Mouse (Mus musculus) intestine, postnatal 0 days (tissue): Measurements from ENCODE around the gene Plxna2. TPM values are rescaled to one million over a fixed set of nuclear protein-coding genes. Genes with fewer than 3 reads are reported as not detected.
A peak's percentile ranks its signal among the peaks of the same experiment; 100 is the strongest.

ENCODE experiments used
- ATAC-seq: fragments of 200-750 bp; cut with Nextera tagmentation; 2 replicates; pipeline ENCODE4 v1.8.0; 2017; ENCODE audit warnings: mild to moderate bottlenecking, moderate TSS enrichment, moderate library complexity
- H3K27ac ChIP-seq: fragments of 300-500 bp; sonication (generic); 2 replicates; pipeline ENCODE4 v1.5.1; 2014; ENCODE audit warnings: mild to moderate bottlenecking, low read depth, low read length, moderate library complexity
- H3K27me3 ChIP-seq: fragments of 300-500 bp; sonication (generic); replicated peaks from 2 replicates; pipeline ENCODE4 v1.6.1; 2014; ENCODE audit warnings: low read length, mixed read lengths; ENCODE audit not compliant: control insufficient read depth, insufficient read depth
- H3K36me3 ChIP-seq: fragments of 300-500 bp; sonication (generic); 2 replicates; pipeline ENCODE4 v1.6.1; 2014; ENCODE audit warnings: mild to moderate bottlenecking, moderate library complexity; ENCODE audit not compliant: control insufficient read depth, insufficient read depth
- H3K4me1 ChIP-seq: fragments of 300-500 bp; sonication (generic); replicated peaks from 2 replicates; pipeline ENCODE4 v1.6.1; 2014; ENCODE audit warnings: antibody characterized with exemption, low read length, mixed read lengths; ENCODE audit not compliant: control insufficient read depth, insufficient read depth
- H3K4me2 ChIP-seq: fragments of 300-500 bp; sonication (generic); replicated peaks from 2 replicates; pipeline ENCODE4 v1.6.1; 2014; ENCODE audit warnings: low read depth, mild to moderate bottlenecking, moderate library complexity
- H3K4me3 ChIP-seq: fragments of 300-500 bp; sonication (generic); 2 replicates; pipeline ENCODE4 v1.5.1; 2014; ENCODE audit warnings: low read depth, low read length
- H3K9ac ChIP-seq: fragments of 300-500 bp; sonication (generic); 2 replicates; pipeline ENCODE4 v1.6.1; 2014; ENCODE audit warnings: mild to moderate bottlenecking, low read depth, low read length
- H3K9me3 ChIP-seq: fragments of 300-500 bp; sonication (generic); 2 replicates; pipeline ENCODE4 v1.6.1; 2016; ENCODE audit warnings: mixed run types; ENCODE audit not compliant: control insufficient read depth
- CTCF ChIP-seq: sonication (generic); IDR thresholded peaks from 2 replicates; pipeline ENCODE4 v1.5.1; 2016; ENCODE audit warnings: low read depth, mild to moderate bottlenecking, control low read depth, antibody characterized with exemption, moderate library complexity
- WGBS: fragments of 180-500 bp; shearing (Covaris S2); extraction: QIAGEN DNeasy Blood & Tissue Kit; methylation state at CpG from one replicate; pipeline ENCODE4 v1.1.7; 2014; 5-methylcytosine and 5-hydroxymethylcytosine counted together
- polyA plus RNA-seq: library from polyadenylated mRNA; unstranded; fragments of >200 nt; fragmentation: Nextera tagmentation; extraction: Ambion mirVana; gene quantifications from 2 replicates; pipeline ENCODE4 v1.2.1, GENCODE M21; 2015

The Plxna2 gene
- polyA plus RNA-seq, 1 experiment from 2014 or later, result 4.1 TPM

- H3K4me3 ChIP-seq, result peak overlapping the region; percentile 86
- ATAC-seq, result peak; percentile 50
- H3K36me3 ChIP-seq, result no peaks in the 10 kb centered on the region
- H3K4me2 ChIP-seq, result peak overlapping the region; percentile 98
- H3K27me3 ChIP-seq, result no peaks in the 10 kb centered on the region
- WGBS, result 1% methylated on average over 56 of the region's 56 CpGs
- peaks cover 5% of the 10 kb centered on the region; the same call in 1 of the 2 replicates for H3K4me1 ChIP-seq
- H3K9ac ChIP-seq, result peak overlapping the region; percentile 82
- no peaks in the 10 kb centered on the region for H3K9me3 ChIP-seq
- peak overlapping the region; percentile 90 for H3K27ac ChIP-seq
- TF ChIP-seq CTCF, result no peak
Measured at GRCm38 (mm10) chr1:194620245-194620991, 2.4 kb downstream of the Plxna2 start.

GRCm38 (mm10) chr1:194622174-194622573, 4.2 kb downstream of the Plxna2 start:
- Histone ChIP-seq H3K4me2 (peak overlapping the region; percentile 98), H3K36me3 (no peaks in the 10 kb centered on the region), H3K4me1 (peaks cover 5% of the 10 kb centered on the region; the same call in 1 of the 2 replicates), H3K4me3 (0 out of 2 replicates have a peak overlapping the region, but pooled peaks have one; percentile 3), H3K27me3 (no peaks in the 10 kb centered on the region), H3K27ac (no peak overlapping the region), H3K9me3 (no peaks in the 10 kb centered on the region), H3K9ac (no peak overlapping the region)
- ATAC-seq, result no peak
- WGBS, result 75% methylated on average over 3 of the region's 3 CpGs
- TF ChIP-seq CTCF, result no peak

- Histone ChIP-seq H3K36me3 (no peaks in the 10 kb centered on the region), H3K27ac (no peak overlapping the region), H3K4me2 (peak overlapping the region; percentile 98), H3K4me1 (peaks cover 5% of the 10 kb centered on the region; the same call in 1 of the 2 replicates), H3K9me3 (no peaks in the 10 kb centered on the region), H3K4me3 (no peak overlapping the region), H3K27me3 (no peaks in the 10 kb centered on the region), H3K9ac (no peak overlapping the region)
- TF ChIP-seq CTCF, result no peak
- WGBS, result 41% methylated on average over 2 of the region's 2 CpGs
- ATAC-seq, result no peak
Measured at GRCm38 (mm10) chr1:194622677-194623076, 4.7 kb downstream of the Plxna2 start.

- no peak for TF ChIP-seq CTCF
- Histone ChIP-seq H3K27ac (no peak overlapping the region), H3K36me3 (no peaks in the 10 kb centered on the region), H3K4me1 (peaks cover 5% of the 10 kb centered on the region; the same call in 1 of the 2 replicates), H3K27me3 (no peaks in the 10 kb centered on the region), H3K9me3 (no peaks in the 10 kb centered on the region), H3K9ac (no peak overlapping the region), H3K4me2 (peak overlapping the region; percentile 45), H3K4me3 (0 out of 2 replicates have a peak overlapping the region, but pooled peaks have one; percentile 1)
- ATAC-seq, result no peak
- 36% methylated on average over 3 of the region's 3 CpGs for WGBS
Measured at GRCm38 (mm10) chr1:194623641-194624040, 5.6 kb downstream of the Plxna2 start.

GRCm38 (mm10) chr1:194624411-194624810, 6.4 kb downstream of the Plxna2 start:
- Histone ChIP-seq H3K9ac (no peak overlapping the region), H3K36me3 (no peaks in the 10 kb centered on the region), H3K9me3 (no peaks in the 10 kb centered on the region), H3K4me1 (peaks cover 5% of the 10 kb centered on the region; the same call in 1 of the 2 replicates), H3K4me2 (peak overlapping the region; percentile 45), H3K27me3 (no peaks in the 10 kb centered on the region), H3K27ac (no peak overlapping the region), H3K4me3 (no peak overlapping the region)
- no peak for ATAC-seq
- peak; percentile 68 for TF ChIP-seq CTCF
- WGBS, result 48% methylated on average over 2 of the region's 2 CpGs

GRCm38 (mm10) chr1:194624973-194625372, 7.0 kb downstream of the Plxna2 start:
- 61% methylated on average over 4 of the region's 4 CpGs for WGBS
- peak overlapping the region; percentile 45; the same call in 1 of the 2 replicates for H3K4me2 ChIP-seq

More at GRCm38 (mm10) chr1:194624973-194625372, 7.0 kb downstream of the Plxna2 start:
- no peak for ATAC-seq
- Histone ChIP-seq H3K4me3 (no peak overlapping the region), H3K27ac (no peak overlapping the region), H3K4me1 (peaks cover 5% of the 10 kb centered on the region; the same call in 1 of the 2 replicates), H3K27me3 (no peaks in the 10 kb centered on the region), H3K9me3 (no peaks in the 10 kb centered on the region), H3K9ac (no peak overlapping the region), H3K36me3 (no peaks in the 10 kb centered on the region)
- no peak for TF ChIP-seq CTCF
